Mouse (Mus musculus) embryonic fibroblast, embryonic 13.5 days (primary cell): ENCODE measurements around the gene Gnptg.

Experiments
- CTCF ChIP-seq: IDR thresholded peaks from 2 replicates; pipeline ENCODE4 v1.5.1; 2011; ENCODE audit warnings: mild to moderate bottlenecking, control low read depth, low read length, moderate library complexity, borderline replicate concordance; ENCODE audit not compliant: insufficient read depth
- POLR2A ChIP-seq: IDR thresholded peaks from 2 replicates; pipeline ENCODE4 v1.6.1; 2011; ENCODE audit warnings: low read depth, mild to moderate bottlenecking, control low read depth, low read length, moderate library complexity

GRCm38 (mm10) chr17:25250181-25250835 is 10.4 kb upstream of the Gnptg start:
- TF ChIP-seq POLR2A (no peak), CTCF (no peak)
